Mouse (Mus musculus): ENCODE data around the gene Mef2a. TPM values are rescaled to one million over a fixed set of nuclear protein-coding genes. Genes with fewer than 3 reads are reported as not detected.

The Mef2a gene
- polyA plus RNA-seq (2015; fragmentation: Nextera tagmentation; extraction: Ambion mirVana), result 18.3 and 19.9 TPM in 2 replicates

GRCm38 (mm10) chr7:67372729-67373583 is at the start of gene Mef2a:
TSS of gene Mef2a (minus strand) at chr7:67372858.
- under 1% methylated on average over 85 of the region's 89 CpGs for WGBS
- 0 out of 2 replicates have a peak, but pooled peaks cover 2% of the 10 kb centered on the region for H3K4me1 ChIP-seq (replicated peaks; ENCODE audit: control insufficient read depth, insufficient read depth, low read length)
- TF ChIP-seq CTCF (IDR thresholded peaks at IDR 0.05; ENCODE audit: low read depth), result 0 out of 2 replicates have a peak, but pooled peaks have one; percentile 11
- H3K27me3 ChIP-seq (replicated peaks; ENCODE audit: control insufficient read depth, insufficient read depth, low read length), result no peaks in the 10 kb centered on the region
- peak within 1 kb of the TSS; percentile 92 for H3K4me3 ChIP-seq (ENCODE audit: low read depth, low read length)
- H3K27ac ChIP-seq (ENCODE audit: low read depth, low read length), result peak within 1 kb of the TSS; percentile 97
- no peaks in the 10 kb centered on the region for H3K36me3 ChIP-seq (ENCODE audit: control insufficient read depth, insufficient read depth)
- no peaks in the 10 kb centered on the region for H3K9me3 ChIP-seq (ENCODE audit: control insufficient read depth)
- H3K4me2 ChIP-seq (replicated peaks; ENCODE audit: low read depth), result peak within 1 kb of the TSS; percentile 81
- ATAC-seq, result peak; percentile 98
- H3K9ac ChIP-seq (ENCODE audit: low read depth, low read length), result peak within 1 kb of the TSS; percentile 99

- Histone ChIP-seq H3K4me2 (replicated peaks; ENCODE audit: low read depth) (no peak overlapping the region), H3K4me1 (replicated peaks; ENCODE audit: control insufficient read depth, insufficient read depth, low read length) (no peaks in the 10 kb centered on the region), H3K27me3 (replicated peaks; ENCODE audit: control insufficient read depth, insufficient read depth, low read length) (no peaks in the 10 kb centered on the region), H3K27ac (ENCODE audit: low read depth, low read length) (no peak overlapping the region), H3K4me3 (ENCODE audit: low read depth, low read length) (no peak overlapping the region), H3K36me3 (ENCODE audit: control insufficient read depth, insufficient read depth) (no peaks in the 10 kb centered on the region), H3K9me3 (ENCODE audit: control insufficient read depth) (no peaks in the 10 kb centered on the region), H3K9ac (ENCODE audit: low read depth, low read length) (no peak overlapping the region)
- no peak for ATAC-seq
- WGBS, result 52% methylated on average over 12 of the region's 12 CpGs
- TF ChIP-seq CTCF (IDR thresholded peaks at IDR 0.05; ENCODE audit: low read depth), result no peak
Measured at GRCm38 (mm10) chr7:67421476-67422186, 49.0 kb upstream of the Mef2a start.

GRCm38 (mm10) chr7:67421088-67421475 is 48.4 kb upstream of the Mef2a start:
- H3K9ac ChIP-seq (ENCODE audit: low read depth, low read length), result no peak overlapping the region
- ATAC-seq, result no peak
- H3K27ac ChIP-seq (ENCODE audit: low read depth, low read length), result no peak overlapping the region
- no peak for TF ChIP-seq CTCF (IDR thresholded peaks at IDR 0.05; ENCODE audit: low read depth)
- H3K4me3 ChIP-seq (ENCODE audit: low read depth, low read length), result no peak overlapping the region
- 54% methylated on average over 3 of the region's 3 CpGs for WGBS
- no peak overlapping the region for H3K4me2 ChIP-seq (replicated peaks; ENCODE audit: low read depth)
- H3K4me1 ChIP-seq (replicated peaks; ENCODE audit: control insufficient read depth, insufficient read depth, low read length), result no peaks in the 10 kb centered on the region
- no peaks in the 10 kb centered on the region for H3K27me3 ChIP-seq (replicated peaks; ENCODE audit: control insufficient read depth, insufficient read depth, low read length)
- H3K9me3 ChIP-seq (ENCODE audit: control insufficient read depth), result no peaks in the 10 kb centered on the region
- no peaks in the 10 kb centered on the region for H3K36me3 ChIP-seq (ENCODE audit: control insufficient read depth, insufficient read depth)

- no peak for TF ChIP-seq CTCF (IDR thresholded peaks at IDR 0.05; ENCODE audit: low read depth)
- Histone ChIP-seq H3K36me3 (ENCODE audit: control insufficient read depth, insufficient read depth) (no peaks in the 10 kb centered on the region), H3K4me2 (replicated peaks; ENCODE audit: low read depth) (no peak overlapping the region), H3K4me3 (ENCODE audit: low read depth, low read length) (no peak overlapping the region), H3K27ac (ENCODE audit: low read depth, low read length) (no peak overlapping the region), H3K9me3 (ENCODE audit: control insufficient read depth) (no peaks in the 10 kb centered on the region), H3K27me3 (replicated peaks; ENCODE audit: control insufficient read depth, insufficient read depth, low read length) (no peaks in the 10 kb centered on the region), H3K9ac (ENCODE audit: low read depth, low read length) (no peak overlapping the region), H3K4me1 (replicated peaks; ENCODE audit: control insufficient read depth, insufficient read depth, low read length) (no peaks in the 10 kb centered on the region)
- 75% methylated on average over 17 of the region's 17 CpGs for WGBS
- ATAC-seq, result no peak
Measured at GRCm38 (mm10) chr7:67419591-67420314, 47.1 kb upstream of the Mef2a start.

- Histone ChIP-seq H3K9ac (ENCODE audit: low read depth, low read length) (no peak overlapping the region), H3K4me2 (replicated peaks; ENCODE audit: low read depth) (no peak overlapping the region), H3K9me3 (ENCODE audit: control insufficient read depth) (no peaks in the 10 kb centered on the region), H3K36me3 (ENCODE audit: control insufficient read depth, insufficient read depth) (no peaks in the 10 kb centered on the region), H3K4me1 (replicated peaks; ENCODE audit: control insufficient read depth, insufficient read depth, low read length) (no peaks in the 10 kb centered on the region), H3K4me3 (ENCODE audit: low read depth, low read length) (no peak overlapping the region), H3K27me3 (replicated peaks; ENCODE audit: control insufficient read depth, insufficient read depth, low read length) (no peaks in the 10 kb centered on the region), H3K27ac (ENCODE audit: low read depth, low read length) (no peak overlapping the region)
- WGBS, result 90% methylated on average over 5 of the region's 5 CpGs
- ATAC-seq, result no peak
- no peak for TF ChIP-seq CTCF (IDR thresholded peaks at IDR 0.05; ENCODE audit: low read depth)
Measured at GRCm38 (mm10) chr7:67418122-67418521, 45.5 kb upstream of the Mef2a start.

GRCm38 (mm10) chr7:67414766-67415165 is 42.1 kb upstream of the Mef2a start:
- Histone ChIP-seq H3K4me2 (replicated peaks; ENCODE audit: low read depth) (no peak overlapping the region), H3K27me3 (replicated peaks; ENCODE audit: control insufficient read depth, insufficient read depth, low read length) (no peaks in the 10 kb centered on the region), H3K9ac (ENCODE audit: low read depth, low read length) (no peak overlapping the region), H3K9me3 (ENCODE audit: control insufficient read depth) (no peaks in the 10 kb centered on the region), H3K36me3 (ENCODE audit: control insufficient read depth, insufficient read depth) (no peaks in the 10 kb centered on the region), H3K27ac (ENCODE audit: low read depth, low read length) (no peak overlapping the region), H3K4me1 (replicated peaks; ENCODE audit: control insufficient read depth, insufficient read depth, low read length) (no peaks in the 10 kb centered on the region), H3K4me3 (ENCODE audit: low read depth, low read length) (no peak overlapping the region)
- WGBS, result 60% methylated on average over 8 of the region's 8 CpGs
- ATAC-seq, result no peak
- TF ChIP-seq CTCF (IDR thresholded peaks at IDR 0.05; ENCODE audit: low read depth), result no peak
